In the genomic region with DNA sequence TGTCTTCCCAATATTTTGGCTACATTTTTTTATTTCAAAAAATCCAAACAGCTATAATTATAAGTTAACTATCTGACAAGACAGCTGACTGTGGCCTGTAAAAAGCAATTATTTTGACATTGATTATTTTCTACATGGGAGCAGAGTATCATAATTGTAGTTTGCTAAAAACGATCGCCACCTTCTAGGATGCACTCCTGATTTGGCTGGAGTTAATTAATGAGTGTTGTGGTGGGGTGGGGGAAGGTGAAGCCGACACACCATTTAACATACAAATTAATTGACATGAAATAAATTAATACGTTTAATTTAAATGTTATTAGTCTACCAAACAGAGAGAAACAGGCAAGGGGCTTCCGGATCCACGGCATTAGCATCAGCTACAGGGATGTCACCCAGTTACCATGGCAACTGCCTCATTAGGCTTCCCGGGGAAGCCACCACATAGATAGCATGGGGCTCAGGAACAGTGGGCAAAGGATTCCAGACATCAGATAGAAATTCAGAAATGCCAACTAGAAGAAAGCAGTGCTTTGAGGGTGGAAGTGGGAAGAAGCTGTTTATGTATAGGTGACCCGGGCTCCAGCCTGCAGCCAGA, we compare ENCODE assay signal across 12 mouse cellular contexts.
DNase-seq lines count a peak whose midpoint lies in the region; ATAC-seq and TF ChIP-seq lines count a peak whose summit lies in the region.
"Had no signal": no experiment of that assay in that cellular context is flagged by ENCODE, and none has a peak within 500 bp of the region (broad histone marks: within the 10 kb centered on the region; RNA-seq: fewer than 3 reads in every experiment).

No protein-coding gene starts in this region.

- peak; percentile 81 for ATAC-seq in hindbrain, embryonic 14.5 days (ENCODE audit: low FRiP score)
- peak; percentile 87 for ATAC-seq in midbrain, embryonic 15.5 days (replicated peaks)

- TF ChIP-seq CTCF in brain, embryonic 14.5 days (IDR thresholded peaks at IDR 0.05; ENCODE audit: borderline replicate concordance, extremely low read depth, insufficient read depth, insufficient read length), result no peak

- DNase-seq in embryo, embryonic 10 days (ENCODE audit: low spot score), result peak; percentile 45
- DNase-seq in embryo, embryonic 9.5 days (ENCODE audit: extremely low spot score), result no peak
- peak; percentile 93 for DNase-seq in brain, embryonic 14.5 days (ENCODE audit: low read depth)
- peak; percentile 81 for DNase-seq in hindbrain, embryonic 14.5 days (ENCODE audit: low spot score)
- DNase-seq in gastrocnemius, postnatal 25 days, result no peak
- no peak for DNase-seq in urinary bladder, adult 18-20 months (ENCODE audit: low spot score in 2 of 2)
- DNase-seq in gastrocnemius, adult 18-20 months (ENCODE audit: low spot score), result no peak
- DNase-seq: kidney, adult 11 months; lung, adult 18-20 months had no signal

- peaks cover 33% of the 10 kb centered on the region for H3K4me1 ChIP-seq in hindbrain, embryonic 14.5 days (replicated peaks; ENCODE audit: control insufficient read depth, insufficient read depth, low read length)
- peaks cover 40% of the 10 kb centered on the region for H3K4me1 ChIP-seq in midbrain, embryonic 15.5 days
- H3K4me1 ChIP-seq: limb, embryonic 12.5 days had no signal

- H3K27me3 ChIP-seq in hindbrain, embryonic 14.5 days (ENCODE audit: control insufficient read depth, insufficient read depth, low read length), result no peaks in the 10 kb centered on the region
- no peaks in the 10 kb centered on the region for H3K27me3 ChIP-seq in midbrain, embryonic 15.5 days (replicated peaks)
- H3K27me3 ChIP-seq: limb, embryonic 12.5 days had no signal

- no peak overlapping the region for H3K4me2 ChIP-seq in hindbrain, embryonic 14.5 days (replicated peaks)
- H3K4me2 ChIP-seq in midbrain, embryonic 15.5 days, result no peak overlapping the region
- H3K4me2 ChIP-seq: limb, embryonic 12.5 days had no signal

- peak overlapping the region; percentile 80 for H3K27ac ChIP-seq in hindbrain, embryonic 14.5 days
- peak overlapping the region; percentile 77 for H3K27ac ChIP-seq in midbrain, embryonic 15.5 days
- H3K27ac ChIP-seq: layer of hippocampus, adult 2 months; limb, embryonic 12.5 days had no signal

- H3K36me3 ChIP-seq in hindbrain, embryonic 14.5 days (replicated peaks; ENCODE audit: control insufficient read depth, insufficient read depth), result no peaks in the 10 kb centered on the region
- no peaks in the 10 kb centered on the region for H3K36me3 ChIP-seq in midbrain, embryonic 15.5 days (replicated peaks)
- H3K36me3 ChIP-seq: limb, embryonic 12.5 days had no signal

- no peak overlapping the region for H3K9ac ChIP-seq in hindbrain, embryonic 14.5 days
- H3K9ac ChIP-seq in midbrain, embryonic 15.5 days, result no peak overlapping the region
- H3K9ac ChIP-seq: limb, embryonic 12.5 days had no signal

- 28% methylated on average over 8 of the region's 8 CpGs for WGBS in hindbrain, embryonic 14.5 days
- 30% methylated on average over 8 of the region's 8 CpGs for WGBS in midbrain, embryonic 15.5 days

- H3K4me3 ChIP-seq in hindbrain, embryonic 14.5 days (replicated peaks; ENCODE audit: low read length), result no peak overlapping the region
- H3K4me3 ChIP-seq in midbrain, embryonic 15.5 days, result no peak overlapping the region
- H3K4me3 ChIP-seq: layer of hippocampus, adult 2 months; limb, embryonic 12.5 days had no signal

- no peaks in the 10 kb centered on the region for H3K9me3 ChIP-seq in hindbrain, embryonic 14.5 days (ENCODE audit: control insufficient read depth, low read length)
- H3K9me3 ChIP-seq in midbrain, embryonic 15.5 days, result no peaks in the 10 kb centered on the region

- TF ChIP-seq POLR2A in brain, embryonic 14.5 days (IDR thresholded peaks at IDR 0.05; ENCODE audit: borderline replicate concordance, extremely low read depth, insufficient read depth, insufficient read length, poor library complexity, severe bottlenecking), result no peak

Comparison
In these comparisons a context has a peak if more than half of its experiments do, and no peak if none do; other contexts are left out.
1. DNase-seq: peak in embryo, embryonic 10 days (single experiment), brain, embryonic 14.5 days (single experiment) and hindbrain, embryonic 14.5 days (single experiment); none in embryo, embryonic 9.5 days (single experiment), gastrocnemius, postnatal 25 days (single experiment), urinary bladder, adult 18-20 months (0 of 2) and gastrocnemius, adult 18-20 months (single experiment).